ENCODE assay signal across 6 mouse cellular contexts in the genomic region with DNA sequence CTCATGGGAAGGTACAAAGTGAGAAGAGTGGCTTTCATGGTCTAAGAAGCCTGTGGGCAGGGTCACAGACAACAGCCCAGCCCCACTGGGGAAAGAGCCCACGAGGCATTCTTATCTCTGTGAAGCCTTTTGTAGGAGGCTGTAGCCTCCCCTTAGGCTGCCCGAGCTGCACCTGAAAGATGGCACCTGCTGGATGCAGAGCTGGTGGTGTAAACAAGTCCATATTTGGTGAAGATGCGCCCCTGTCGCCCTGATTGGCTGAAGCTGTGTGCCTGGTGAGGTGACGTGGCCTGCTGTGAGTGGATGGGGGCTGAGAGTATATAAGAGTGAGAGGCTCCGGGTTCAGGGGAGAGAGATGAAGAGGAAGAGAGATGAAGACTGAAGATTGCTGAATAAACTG. TPM values are rescaled to one million over a fixed set of nuclear protein-coding genes. Genes with fewer than 3 reads are reported as not detected.
A peak's percentile ranks its signal among the peaks of the same experiment; 100 is the strongest.
DNase-seq lines count a peak whose midpoint lies in the region; ATAC-seq and TF ChIP-seq lines count a peak whose summit lies in the region.
"Not testable (repeated sequence)": the region's sequence is repeated elsewhere in the genome, so short reads cannot be mapped to it uniquely, and the experiment has no call there.

No protein-coding gene starts in this region.

- H3K9me3 ChIP-seq in heart, embryonic 16.5 days (replicated peaks; ENCODE audit: control insufficient read depth, low read length) = not testable (repeated sequence)

- not testable (repeated sequence) for H3K27me3 ChIP-seq in heart, embryonic 16.5 days (ENCODE audit: control insufficient read depth, insufficient read depth, low read length); spleen, adult 2 months (ENCODE audit: control insufficient read depth, insufficient read depth, low read length)

- not testable (repeated sequence) for H3K9ac ChIP-seq in heart, embryonic 16.5 days (ENCODE audit: low read length)

- not testable (repeated sequence) for H3K4me3 ChIP-seq in bone marrow, adult 2 months (replicated peaks; ENCODE audit: control insufficient read depth, low read depth, low read length); heart, embryonic 16.5 days (ENCODE audit: low read length); spleen, adult 2 months (ENCODE audit: extremely low read depth, insufficient read depth, insufficient read length)

- TF ChIP-seq POLR2A in bone marrow, adult 2 months (IDR thresholded peaks at IDR 0.05; ENCODE audit: borderline replicate concordance, control insufficient read depth, low read depth, low read length); spleen, adult 2 months (IDR thresholded peaks at IDR 0.05; ENCODE audit: low read depth, low read length): not testable (repeated sequence)

- TF ChIP-seq CTCF in bone marrow, adult 2 months (IDR thresholded peaks at IDR 0.05; ENCODE audit: control insufficient read depth, insufficient read depth, low read length); spleen, adult 2 months (IDR thresholded peaks at IDR 0.05; ENCODE audit: extremely low read depth, insufficient read depth, insufficient read length, insufficient replicate concordance): not testable (repeated sequence)

- not testable (repeated sequence) for H3K36me3 ChIP-seq in heart, embryonic 16.5 days (ENCODE audit: control insufficient read depth, insufficient read depth); spleen, adult 2 months (ENCODE audit: control insufficient read depth, insufficient read depth, low read length)

- DNase-seq in lung, postnatal 4 days = peak; percentile 13 to 40
- DNase-seq in spleen, adult 2 months (ENCODE audit: low read depth in 1 of 2, low spot score in 2 of 2) = not testable (repeated sequence)
- peak; percentile 73 to 89 for DNase-seq in thymus, postnatal 10 days (ENCODE audit: low spot score in 2 of 2)

- WGBS in bone marrow, adult 2 months = 62% methylated on average over 6 of the region's 6 CpGs
- WGBS in heart, embryonic 16.5 days = 65% methylated on average over 6 of the region's 6 CpGs
- whole genome bisulfite sequencing in spleen, adult 2 months = 69% methylated on average over 6 of the region's 6 CpGs

- H3K4me1 ChIP-seq in bone marrow, adult 2 months (ENCODE audit: control insufficient read depth, insufficient read depth, low read length) = not testable (repeated sequence)
- peaks cover 10% of the 10 kb centered on the region for H3K4me1 ChIP-seq in heart, embryonic 16.5 days (ENCODE audit: control insufficient read depth, insufficient read depth, low read length)
- H3K4me1 ChIP-seq in spleen, adult 2 months (ENCODE audit: control insufficient read depth, insufficient read depth, insufficient read length) = peaks cover 12% of the 10 kb centered on the region; the same call in 1 of the 2 replicates

- ATAC-seq in CD4-positive, CD25-positive, alpha-beta regulatory T cell, adult 4 months = peak; percentile 31
- ATAC-seq in heart, embryonic 16.5 days (replicated peaks; ENCODE audit: extremely low read depth, insufficient read depth, low FRiP score) = 0 out of 2 replicates have a peak, but pooled peaks have one; percentile 25

- H3K4me2 ChIP-seq in heart, embryonic 16.5 days (ENCODE audit: low read depth, low read length) = not testable (repeated sequence)

- H3K27ac ChIP-seq in bone marrow, adult 2 months (ENCODE audit: control insufficient read depth, insufficient read depth, low read depth, low read length, poor library complexity) = peak overlapping the region; percentile 57
- 0 out of 2 replicates have a peak overlapping the region, but pooled peaks have one; percentile 46 for H3K27ac ChIP-seq in heart, embryonic 16.5 days (ENCODE audit: low read length)
- peak overlapping the region; percentile 33; the same call in 1 of the 2 replicates for H3K27ac ChIP-seq in spleen, adult 2 months (ENCODE audit: insufficient read depth, low read length)

RNA-seq across cellular contexts. Expression of gene Cmah, which starts 47.4 kb away (rescaled TPM):
- polyA plus RNA-seq in CD4-positive, CD25-positive, alpha-beta regulatory T cell, adult 4 months (2017; shearing (Covaris generic)) = 10 to 100 TPM; 49.8 to 61.7 TPM
- 7.3 and 11.1 TPM in 2 replicates for polyA plus RNA-seq in bone marrow, adult 2 months (2011; ENCODE audit: insufficient read depth, insufficient read length, low replicate concordance, missing spikeins)
- 0.75 and 2.2 TPM in 2 replicates for polyA plus RNA-seq in heart, embryonic 16.5 days (2015; fragmentation: Nextera tagmentation; extraction: Ambion mirVana)
- polyA plus RNA-seq in spleen, adult 2 months (2012; rRNA removed) = 13.7 TPM in 2 replicates
